Mouse (Mus musculus): ENCODE measurements around the gene Rab11fip5.

GRCm38 (mm10) chr6:85364439-85364838, 10.0 kb downstream of the Rab11fip5 start:
- no peak for TF ChIP-seq POLR2A (IDR thresholded peaks at IDR 0.05; ENCODE audit: insufficient read length, low read depth)
- no peak for TF ChIP-seq USF1 (IDR thresholded peaks at IDR 0.05; ENCODE audit: low read depth)
- no peak for TF ChIP-seq SRF (IDR thresholded peaks at IDR 0.05; ENCODE audit: control insufficient read depth, insufficient read length, low read depth)
- TF ChIP-seq POLR2AphosphoS2 (IDR thresholded peaks at IDR 0.05; ENCODE audit: insufficient read length, low read depth): no peak
- TF ChIP-seq MYOG (IDR thresholded peaks at IDR 0.05; ENCODE audit: control insufficient read depth in 1 of 3, insufficient read depth in 1 of 3, insufficient read length in 2 of 3, low read depth in 2 of 3): no peak
- TF ChIP-seq MAX (IDR thresholded peaks at IDR 0.05; ENCODE audit: low read depth): no peak
- TF ChIP-seq TCF12 (IDR thresholded peaks at IDR 0.05; ENCODE audit: insufficient read depth, poor library complexity, severe bottlenecking): no peak
- no peak for TF ChIP-seq E2F4 (IDR thresholded peaks at IDR 0.05; ENCODE audit: insufficient read depth)
- TF ChIP-seq CEBPB (IDR thresholded peaks at IDR 0.05; ENCODE audit: insufficient read depth, poor library complexity, severe bottlenecking): no peak
- TF ChIP-seq MYOD1 (IDR thresholded peaks at IDR 0.05; ENCODE audit: control insufficient read depth in 1 of 3, insufficient read length in 2 of 3, low read depth in 2 of 3): no peak

All from myocyte (in vitro differentiated cells).